Mouse (Mus musculus) MEL (cell line): ENCODE measurements around the gene Zfp280d. TPM values are rescaled to one million over a fixed set of nuclear protein-coding genes. Genes with fewer than 3 reads are reported as not detected.

Source experiments
- DNase-seq: peaks from one replicate; pipeline ENCODE4 v3.0.0; 2011; ENCODE audit warnings: low read depth, low spot score
- H3K27ac ChIP-seq: 2 replicates; pipeline ENCODE4 v1.5.1; 2012; ENCODE audit warnings: low read depth, mild to moderate bottlenecking, control low read depth, low read length, moderate library complexity; ENCODE audit not compliant: control insufficient read depth
- H3K27me3 ChIP-seq, 2 experiments: fragments of 150-350 bp in 1 of 2; sonication (generic) in 1 of 2; 2 replicates each; pipeline ENCODE4 v1.6.1; 2012; ENCODE audit warnings: low read length in 2 of 2, mild to moderate bottlenecking in 2 of 2, improper control_type of control experiment in 1 of 2, moderate library complexity in 1 of 2; ENCODE audit not compliant: insufficient read depth in 2 of 2, control insufficient read depth in 1 of 2
- H3K36me3 ChIP-seq, 2 experiments: 2 replicates each; pipeline ENCODE4 v1.6.1; 2012 to 2014; ENCODE audit warnings: low read length in 2 of 2, improper control_type of control experiment in 1 of 2, inconsistent platforms in 1 of 2, mild to moderate bottlenecking in 1 of 2; ENCODE audit not compliant: insufficient read depth in 2 of 2, control insufficient read depth in 1 of 2
- H3K4me1 ChIP-seq, 2 experiments: fragments of 150-350 bp in 1 of 2; sonication (generic) in 1 of 2; 2 replicates each; pipeline ENCODE4 v1.6.1; 2012; ENCODE audit warnings: low read length in 2 of 2, improper control_type of control experiment in 1 of 2, mild to moderate bottlenecking in 1 of 2; ENCODE audit not compliant: insufficient read depth in 2 of 2, control insufficient read depth in 1 of 2
- H3K4me3 ChIP-seq, 2 experiments: fragments of 150-350 bp in 1 of 2; sonication (generic) in 1 of 2; 2 replicates each; pipeline ENCODE4 v1.5.1; 2012; ENCODE audit warnings: low read depth in 2 of 2, low read length in 2 of 2, mild to moderate bottlenecking in 2 of 2, moderate library complexity in 2 of 2, control low read depth in 1 of 2, improper control_type of control experiment in 1 of 2; ENCODE audit not compliant: control insufficient read depth in 1 of 2, insufficient read depth in 1 of 2
- H3K79me2 ChIP-seq: 2 replicates; pipeline ENCODE4 v1.6.1; 2012; ENCODE audit warnings: mild to moderate bottlenecking, low read length, moderate library complexity; ENCODE audit not compliant: control insufficient read depth, poor library complexity, insufficient read depth
- H3K9ac ChIP-seq: 2 replicates; pipeline ENCODE4 v1.6.1; 2012; ENCODE audit warnings: low read depth, mild to moderate bottlenecking, control low read depth, low read length, moderate library complexity; ENCODE audit not compliant: control insufficient read depth, poor library complexity, severe bottlenecking
- H3K9me3 ChIP-seq: fragments of 150-350 bp; sonication (generic); replicated peaks from 2 replicates; pipeline ENCODE4 v1.6.1; 2012; ENCODE audit warnings: mild to moderate bottlenecking, low read length, improper control_type of control experiment, moderate library complexity; ENCODE audit not compliant: insufficient read depth
- CHD1 ChIP-seq: IDR thresholded peaks from 2 replicates; pipeline ENCODE4 v1.6.1; 2012; ENCODE audit warnings: low read depth, mild to moderate bottlenecking, inconsistent platforms, low read length, improper control_type of control experiment
- CTCF ChIP-seq, 3 experiments: IDR thresholded peaks in 2 of 3; conservative IDR thresholded peaks in 1 of 3; 2 replicates each; pipeline ENCODE4 v1.5.1; 2011 to 2012; ENCODE audit warnings: low read length in 3 of 3, low read depth in 2 of 3, mild to moderate bottlenecking in 2 of 3, improper control_type of control experiment in 1 of 3, inconsistent platforms in 1 of 3, mixed read lengths in 1 of 3, moderate library complexity in 1 of 3; ENCODE audit not compliant: control insufficient read depth in 1 of 3, insufficient read depth in 1 of 3, poor library complexity in 1 of 3, severe bottlenecking in 1 of 3
- ELF1 ChIP-seq: IDR thresholded peaks from 2 replicates; pipeline ENCODE4 v1.6.1; 2014; ENCODE audit warnings: low read depth, mild to moderate bottlenecking, inconsistent platforms, low read length, improper control_type of control experiment, moderate library complexity
- EP300 ChIP-seq, 2 experiments: IDR thresholded peaks; 2 replicates each; pipeline ENCODE4 v1.6.1; 2011; ENCODE audit warnings: improper control_type of control experiment in 2 of 2, low read length in 2 of 2, low read depth in 1 of 2, mild to moderate bottlenecking in 1 of 2
- ETS1 ChIP-seq: IDR thresholded peaks from 2 replicates; pipeline ENCODE4 v1.6.1; 2012; ENCODE audit warnings: low read depth, mild to moderate bottlenecking, inconsistent platforms, low read length, improper control_type of control experiment, moderate library complexity
- GABPA ChIP-seq: IDR thresholded peaks from 2 replicates; pipeline ENCODE4 v1.6.1; 2012; ENCODE audit warnings: low read depth, mild to moderate bottlenecking, inconsistent platforms, low read length, improper control_type of control experiment, moderate library complexity
- GATA1 ChIP-seq: IDR thresholded peaks from 2 replicates; pipeline ENCODE4 v1.6.1; 2011; ENCODE audit warnings: low read depth, low read length, improper control_type of control experiment
- JUND ChIP-seq: IDR thresholded peaks from 2 replicates; pipeline ENCODE4 v1.6.1; 2011; ENCODE audit warnings: low read depth, mild to moderate bottlenecking, improper control_type of control experiment, low read length
- KAT2A ChIP-seq: conservative IDR thresholded peaks from 2 replicates; pipeline ENCODE4 v1.6.1; 2012; ENCODE audit warnings: low read depth, low read length, improper control_type of control experiment, inconsistent platforms
- MEF2A ChIP-seq: IDR thresholded peaks from 2 replicates; pipeline ENCODE4 v1.6.1; 2014; ENCODE audit warnings: low read depth, mild to moderate bottlenecking, inconsistent platforms, low read length, improper control_type of control experiment; ENCODE audit not compliant: poor library complexity, insufficient replicate concordance, severe bottlenecking; ENCODE audit errors: extremely low read depth
- MYC ChIP-seq: IDR thresholded peaks from 2 replicates; pipeline ENCODE4 v1.6.1; 2011; ENCODE audit warnings: low read depth, mild to moderate bottlenecking, low read length, improper control_type of control experiment, moderate library complexity
- NELFE ChIP-seq: IDR thresholded peaks from 2 replicates; pipeline ENCODE4 v1.6.1; 2011; ENCODE audit warnings: low read depth, low read length, improper control_type of control experiment
- POLR2AphosphoS2 ChIP-seq: IDR thresholded peaks from 2 replicates; pipeline ENCODE4 v1.6.1; 2011; ENCODE audit warnings: low read length, improper control_type of control experiment
- SMC3 ChIP-seq: IDR thresholded peaks from 2 replicates; pipeline ENCODE4 v1.6.1; 2011; ENCODE audit warnings: low read depth, low read length, improper control_type of control experiment
- TAL1 ChIP-seq: IDR thresholded peaks from 2 replicates; pipeline ENCODE4 v1.6.1; 2012; ENCODE audit warnings: mild to moderate bottlenecking, inconsistent platforms, low read length, moderate library complexity, mixed read lengths
- TBP ChIP-seq: IDR thresholded peaks from 2 replicates; pipeline ENCODE4 v1.8.0; 2011; ENCODE audit warnings: low read depth, low read length, improper control_type of control experiment
- UBTF ChIP-seq: IDR thresholded peaks from 2 replicates; pipeline ENCODE4 v1.6.1; 2012; ENCODE audit warnings: low read depth, mild to moderate bottlenecking, inconsistent platforms, low read length, improper control_type of control experiment, moderate library complexity, borderline replicate concordance; ENCODE audit not compliant: insufficient read depth
- USF1 ChIP-seq: IDR thresholded peaks from 2 replicates; pipeline ENCODE4 v1.6.1; 2014; ENCODE audit warnings: low read depth, mild to moderate bottlenecking, inconsistent platforms, low read length, improper control_type of control experiment, moderate library complexity
- USF2 ChIP-seq, 2 experiments: IDR thresholded peaks; 2 replicates each; pipeline ENCODE4 v1.6.1; 2011 to 2012; ENCODE audit warnings: improper control_type of control experiment in 2 of 2, low read length in 2 of 2, borderline replicate concordance in 1 of 2, inconsistent platforms in 1 of 2, low read depth in 1 of 2, mild to moderate bottlenecking in 1 of 2; ENCODE audit not compliant: insufficient read depth in 1 of 2
- ZKSCAN1 ChIP-seq: IDR thresholded peaks from 2 replicates; pipeline ENCODE4 v1.6.1; 2012; ENCODE audit warnings: low read depth, mild to moderate bottlenecking, inconsistent platforms, low read length, improper control_type of control experiment, moderate library complexity
- ZNF384 ChIP-seq: IDR thresholded peaks from 2 replicates; pipeline ENCODE4 v1.6.1; 2012; ENCODE audit warnings: low read depth, mild to moderate bottlenecking, inconsistent platforms, low read length, improper control_type of control experiment
- polyA plus RNA-seq, 2 experiments: library from polyadenylated mRNA; stranded (reverse) in 1 of 2; unstranded in 1 of 2; fragments of >175 nt in 1 of 2; fragments of >200 nt in 1 of 2; gene quantifications; 2 replicates each; pipeline versions ENCODE4 v1.2.1 to v1.2.4; 2012; ENCODE audit warnings: low replicate concordance in 2 of 2, low read depth in 1 of 2; ENCODE audit not compliant: insufficient read length in 2 of 2, insufficient read depth in 1 of 2, missing spikeins in 1 of 2
- total RNA-seq: library from RNA; depleted of rRNA; stranded (reverse); fragments of 300-350 nt; gene quantifications from 2 replicates; pipeline ENCODE4 v1.2.3, GENCODE M21; 2012

Zfp280d gene
- total and polyA plus RNA-seq, 3 experiments, result 16.2 to 592 (median 20.6) TPM

GRCm38 (mm10) chr9:72389431-72390002, 114.9 kb downstream of the Zfp280d start:
- DNase-seq, result peak; percentile 72
- Histone ChIP-seq H3K27me3 (no peaks in the 10 kb centered on the region), H3K9ac (no peak overlapping the region), H3K4me1 (peaks cover 2 to 8% of the 10 kb centered on the region in 2 experiments; a peak in 2 of 4 replicates)
- TF ChIP-seq ZKSCAN1 (no peak), USF1 (no peak), JUND (no peak), ZNF384 (peak; percentile 42; the same call in 1 of the 2 replicates), GATA1 (0 out of 2 replicates have a peak, but pooled peaks have one; percentile 8)
- TF ChIP-seq, all 39 proteins: peak for 2
- H3K27ac ChIP-seq, result no peak overlapping the region
- H3K9me3 ChIP-seq, result no peaks in the 10 kb centered on the region
- no peaks in the 10 kb centered on the region for H3K79me2 ChIP-seq
- H3K4me3 ChIP-seq, result peak overlapping the region; percentile 38 to 46
- H3K36me3 ChIP-seq, result peaks cover 0 to 6% of the 10 kb centered on the region in 2 experiments; a peak in 2 of 4 replicates

- no peak for DNase-seq
- H3K79me2 ChIP-seq, result no peaks in the 10 kb centered on the region
- H3K9ac ChIP-seq, result no peak overlapping the region
- H3K27ac ChIP-seq, result no peak overlapping the region
- H3K9me3 ChIP-seq, result no peaks in the 10 kb centered on the region
- peaks cover 2 to 8% of the 10 kb centered on the region in 2 experiments; a peak in 2 of 4 replicates for H3K4me1 ChIP-seq
- no peak overlapping the region for H3K4me3 ChIP-seq
- no peaks in the 10 kb centered on the region for H3K27me3 ChIP-seq
- peaks cover 0 to 6% of the 10 kb centered on the region in 2 experiments; a peak in 2 of 4 replicates for H3K36me3 ChIP-seq
- TF ChIP-seq KAT2A (no peak), TAL1 (no peak), CHD1 (no peak), EP300 (IDR thresholded peaks at IDR 0.05; ENCODE audit: low read depth in 1 of 2, low read length in 2 of 2) (no peak), SMC3 (no peak), NELFE (no peak), CTCF (IDR thresholded peaks at IDR 0.05 in 2 of 3, conservative IDR thresholded peaks at IDR 0.05 in 1 of 3; ENCODE audit: control insufficient read depth in 1 of 3, insufficient read depth in 1 of 3, low read depth in 2 of 3, low read length in 3 of 3, poor library complexity in 1 of 3, severe bottlenecking in 1 of 3) (no peak), ELF1 (no peak), MEF2A (no peak), USF2 (IDR thresholded peaks at IDR 0.05; ENCODE audit: borderline replicate concordance in 1 of 2, insufficient read depth in 1 of 2, low read depth in 1 of 2, low read length in 2 of 2) (no peak), GABPA (no peak), GATA1 (no peak), UBTF (no peak), TBP (no peak), ETS1 (no peak), MYC (no peak), POLR2AphosphoS2 (no peak)
Observed at GRCm38 (mm10) chr9:72390321-72391077, 115.8 kb downstream of the Zfp280d start.
